Mouse (Mus musculus) CH12.LX (cell line): Measurements from ENCODE around the gene Fam107a. TPM values are rescaled to one million over a fixed set of nuclear protein-coding genes. Genes with fewer than 3 reads are reported as not detected.
A peak's percentile ranks its signal among the peaks of the same experiment; 100 is the strongest.
"Not testable (repeated sequence)": the region's sequence is repeated elsewhere in the genome, so short reads cannot be mapped to it uniquely, and the experiment has no call there.

Experiments
- DNase-seq: peaks from one replicate; pipeline ENCODE4 v3.0.0-alpha.2; 2013; ENCODE audit errors: extremely low read depth
- H3K27ac ChIP-seq: 2 replicates; pipeline ENCODE4 v1.5.1; 2012; ENCODE audit warnings: low read depth, mild to moderate bottlenecking, control low read depth, moderate library complexity; ENCODE audit not compliant: insufficient read depth
- H3K27me3 ChIP-seq: replicated peaks from 2 replicates; pipeline ENCODE3; 2012; ENCODE audit warnings: inconsistent platforms
- H3K36me3 ChIP-seq, 2 experiments: replicated peaks in 1 of 2; 2 replicates each; pipeline versions ENCODE3 to v1.6.1; 2012; ENCODE audit warnings: inconsistent platforms in 1 of 2, low read length in 1 of 2, mild to moderate bottlenecking in 1 of 2, mixed read lengths in 1 of 2, moderate library complexity in 1 of 2; ENCODE audit not compliant: control insufficient read depth in 1 of 2, insufficient read depth in 1 of 2
- H3K4me1 ChIP-seq, 2 experiments: 2 replicates each; pipeline ENCODE4 v1.6.1; 2012; ENCODE audit warnings: inconsistent platforms in 1 of 2, moderate library complexity in 1 of 2; ENCODE audit not compliant: insufficient read depth in 2 of 2, control insufficient read depth in 1 of 2
- H3K4me2 ChIP-seq: 2 replicates; pipeline ENCODE4 v1.6.1; 2012; ENCODE audit warnings: low read depth, mild to moderate bottlenecking, control low read depth; ENCODE audit not compliant: poor library complexity, insufficient read depth, severe bottlenecking
- H3K4me3 ChIP-seq, 3 experiments: fragments of 150-350 bp in 1 of 3; sonication (generic) in 1 of 3; replicated peaks in 1 of 3; 2 replicates each; pipeline versions ENCODE3 to v1.5.1; 2011 to 2012; ENCODE audit warnings: low read depth in 2 of 3, low read length in 2 of 3, mild to moderate bottlenecking in 2 of 3, moderate library complexity in 2 of 3, control low read depth in 1 of 3, improper control_type of control experiment in 1 of 3, inconsistent platforms in 1 of 3, mixed read lengths in 1 of 3; ENCODE audit not compliant: poor library complexity in 1 of 3
- H3K79me2 ChIP-seq: replicated peaks from 2 replicates; pipeline ENCODE4 v1.6.1; 2012; ENCODE audit warnings: mild to moderate bottlenecking, moderate library complexity; ENCODE audit not compliant: control insufficient read depth, poor library complexity, insufficient read depth, severe bottlenecking; ENCODE audit errors: extremely low read depth
- H3K9ac ChIP-seq: 2 replicates; pipeline ENCODE4 v1.6.1; 2012; ENCODE audit warnings: low read depth, mild to moderate bottlenecking, control low read depth, moderate library complexity; ENCODE audit not compliant: insufficient read depth
- H3K9me3 ChIP-seq: replicated peaks from 2 replicates; pipeline ENCODE3; 2012; ENCODE audit warnings: low read length, inconsistent platforms, mixed read lengths
- BHLHE40 ChIP-seq: IDR thresholded peaks from 2 replicates; pipeline ENCODE4 v1.6.1; 2011; ENCODE audit warnings: mild to moderate bottlenecking, low read depth, low read length, improper control_type of control experiment
- CHD1 ChIP-seq: IDR thresholded peaks from 2 replicates; pipeline ENCODE4 v1.6.1; 2012; ENCODE audit warnings: low read depth, low read length, improper control_type of control experiment, inconsistent platforms
- CTCF ChIP-seq, 2 experiments: IDR thresholded peaks in 1 of 2; conservative IDR thresholded peaks in 1 of 2; 2 replicates each; pipeline ENCODE4 v1.5.1; 2011 to 2012; ENCODE audit warnings: low read depth in 2 of 2, low read length in 2 of 2, improper control_type of control experiment in 1 of 2, inconsistent platforms in 1 of 2, mild to moderate bottlenecking in 1 of 2, moderate library complexity in 1 of 2
- E2F4 ChIP-seq: IDR thresholded peaks from 2 replicates; pipeline ENCODE4 v1.6.1; 2011; ENCODE audit warnings: low read depth, low read length, improper control_type of control experiment; ENCODE audit not compliant: insufficient replicate concordance
- ELF1 ChIP-seq: IDR thresholded peaks from 2 replicates; pipeline ENCODE4 v1.6.1; 2014; ENCODE audit warnings: low read depth, mild to moderate bottlenecking, inconsistent platforms, low read length, improper control_type of control experiment
- ETS1 ChIP-seq: conservative IDR thresholded peaks from 2 replicates; pipeline ENCODE4 v1.6.1; 2012; ENCODE audit warnings: low read depth, mild to moderate bottlenecking, inconsistent platforms, low read length, improper control_type of control experiment, moderate library complexity
- GABPA ChIP-seq: IDR thresholded peaks from 2 replicates; pipeline ENCODE4 v1.6.1; 2012; ENCODE audit warnings: low read depth, low read length, improper control_type of control experiment, inconsistent platforms; ENCODE audit not compliant: insufficient replicate concordance
- IRF4 ChIP-seq: IDR thresholded peaks from 2 replicates; pipeline ENCODE4 v1.6.1; 2014; ENCODE audit warnings: low read depth, mild to moderate bottlenecking, inconsistent platforms, low read length, improper control_type of control experiment
- JUN ChIP-seq: IDR thresholded peaks from 2 replicates; pipeline ENCODE4 v1.6.1; 2011; ENCODE audit warnings: low read depth, mild to moderate bottlenecking, low read length, improper control_type of control experiment, moderate library complexity; ENCODE audit not compliant: insufficient read depth
- JUND ChIP-seq: conservative IDR thresholded peaks from 2 replicates; pipeline ENCODE4 v1.6.1; 2011; ENCODE audit warnings: low read depth, low read length, improper control_type of control experiment
- KAT2A ChIP-seq: IDR thresholded peaks from 2 replicates; pipeline ENCODE4 v1.6.1; 2012; ENCODE audit warnings: low read length, improper control_type of control experiment, inconsistent platforms; ENCODE audit not compliant: insufficient replicate concordance
- MAZ ChIP-seq: IDR thresholded peaks from 2 replicates; pipeline ENCODE4 v1.6.1; 2012; ENCODE audit warnings: low read depth, mild to moderate bottlenecking, inconsistent platforms, low read length, improper control_type of control experiment, moderate library complexity
- MXI1 ChIP-seq: IDR thresholded peaks from 2 replicates; pipeline ENCODE4 v1.6.1; 2011; ENCODE audit warnings: mild to moderate bottlenecking, low read depth, low read length, improper control_type of control experiment
- MYC ChIP-seq: IDR thresholded peaks from 2 replicates; pipeline ENCODE4 v1.6.1; 2011; ENCODE audit warnings: low read depth, mild to moderate bottlenecking, improper control_type of control experiment, low read length
- NELFE ChIP-seq: IDR thresholded peaks from 2 replicates; pipeline ENCODE4 v1.6.1; 2011; ENCODE audit warnings: low read depth, low read length, improper control_type of control experiment
- NRF1 ChIP-seq: IDR thresholded peaks from 2 replicates; pipeline ENCODE4 v1.6.1; 2014; ENCODE audit warnings: low read depth, mild to moderate bottlenecking, inconsistent platforms, low read length, improper control_type of control experiment, moderate library complexity
- PAX5 ChIP-seq: IDR thresholded peaks from 2 replicates; pipeline ENCODE4 v1.6.1; 2012; ENCODE audit warnings: low read length, inconsistent platforms, mixed read lengths
- POLR2A ChIP-seq: IDR thresholded peaks from 2 replicates; pipeline ENCODE4 v1.6.1; 2011; ENCODE audit warnings: low read depth, mild to moderate bottlenecking, improper control_type of control experiment, low read length
- POLR2AphosphoS2 ChIP-seq: IDR thresholded peaks from 2 replicates; pipeline ENCODE4 v1.6.1; 2011; ENCODE audit warnings: low read depth, low read length, improper control_type of control experiment
- SIN3A ChIP-seq: IDR thresholded peaks from 2 replicates; pipeline ENCODE4 v1.6.1; 2012; ENCODE audit warnings: low read length, improper control_type of control experiment, inconsistent platforms
- SMC3 ChIP-seq: IDR thresholded peaks from 2 replicates; pipeline ENCODE4 v1.6.1; 2011; ENCODE audit warnings: low read depth, low read length, improper control_type of control experiment
- TCF12 ChIP-seq: IDR thresholded peaks from 2 replicates; pipeline ENCODE4 v1.6.1; 2014; ENCODE audit warnings: low read depth, mild to moderate bottlenecking, inconsistent platforms, low read length, improper control_type of control experiment
- USF1 ChIP-seq: IDR thresholded peaks from 2 replicates; pipeline ENCODE4 v1.6.1; 2014; ENCODE audit warnings: low read depth, mild to moderate bottlenecking, inconsistent platforms, low read length, improper control_type of control experiment
- USF2 ChIP-seq: conservative IDR thresholded peaks from 2 replicates; pipeline ENCODE4 v1.6.1; 2011; ENCODE audit warnings: low read depth, low read length, improper control_type of control experiment
- ZC3H11A ChIP-seq: IDR thresholded peaks from 2 replicates; pipeline ENCODE4 v1.6.1; 2012; ENCODE audit warnings: low read depth, mild to moderate bottlenecking, inconsistent platforms, low read length, improper control_type of control experiment
- ZMIZ1 ChIP-seq: IDR thresholded peaks from 2 replicates; pipeline ENCODE4 v1.6.1; 2012; ENCODE audit warnings: low read depth, mild to moderate bottlenecking, inconsistent platforms, low read length, improper control_type of control experiment
- ZNF384 ChIP-seq: IDR thresholded peaks from 2 replicates; pipeline ENCODE4 v1.6.1; 2012; ENCODE audit warnings: low read depth, low read length, improper control_type of control experiment, inconsistent platforms
- dilution Hi-C: fragments of 300-500 bp; cut with MboI; formaldehyde crosslinking; loops from 2 replicates; pipeline ENCODE4 v1.14.3; 2020; ENCODE audit warnings: low sequenced_read_pairs; ENCODE audit not compliant: extremely low pct_unique_long_range_greater_than_20kb, extremely low pct_ligation_motif_present
- in situ Hi-C: fragments of 300-500 bp; cut with MboI; formaldehyde crosslinking; loops from 3 replicates; pipeline ENCODE4 v1.14.3; 2019; ENCODE audit warnings: low sequenced_read_pairs, low pct_ligation_motif_present, low pct_unique_long_range_greater_than_20kb, mixed read lengths
- polyA plus RNA-seq: library from polyadenylated mRNA; unstranded; fragments of >175 nt; gene quantifications from 2 replicates; pipeline ENCODE4 v1.2.1, GENCODE M21; 2012; ENCODE audit warnings: low read depth; ENCODE audit not compliant: insufficient read length
- total RNA-seq, 2 experiments: library from RNA; depleted of rRNA; stranded (reverse); fragments of 300-350 nt in 1 of 2; fragments of >200 nt in 1 of 2; gene quantifications; 2 replicates each; pipeline ENCODE4 v1.2.3; 2012 to 2014

The Fam107a gene
- total and polyA plus RNA-seq, 3 experiments = not detected

- Histone ChIP-seq H3K79me2 (no peaks in the 10 kb centered on the region), H3K27ac (no peak overlapping the region), H3K4me1 (peaks cover 0 to 3% of the 10 kb centered on the region in 2 experiments; a peak in 1 of 4 replicates), H3K4me3 (no peak overlapping the region), H3K27me3 (peaks cover 3% of the 10 kb centered on the region), H3K4me2 (no peak overlapping the region), H3K9ac (no peak overlapping the region), H3K36me3 (no peaks in the 10 kb centered on the region), H3K9me3 (no peaks in the 10 kb centered on the region)
- TF ChIP-seq POLR2A (no peak), POLR2AphosphoS2 (no peak), ZC3H11A (no peak), USF1 (no peak), ZNF384 (no peak), E2F4 (no peak), GABPA (no peak), NRF1 (no peak), TCF12 (no peak), SMC3 (no peak), MXI1 (no peak), JUND (no peak), SIN3A (no peak), CHD1 (no peak), MYC (no peak)
- in situ Hi-C loops = no loop called here
- DNase-seq = no peak
- dilution Hi-C loops = no loop called here
These were observed 19.9 kb downstream of the Fam107a start for GRCm38 (mm10) chr14:8297889-8298293.

GRCm38 (mm10) chr14:8294257-8294656 lies 23.6 kb downstream of the Fam107a start:
- no peak overlapping the region for H3K27ac ChIP-seq
- H3K9me3 ChIP-seq = peaks cover 7% of the 10 kb centered on the region
- in situ Hi-C loops (no loop called here), dilution Hi-C loops (no loop called here)
- no peaks in the 10 kb centered on the region for H3K36me3 ChIP-seq
- H3K79me2 ChIP-seq = no peaks in the 10 kb centered on the region
- no peak for DNase-seq
- H3K4me3 ChIP-seq = no peak overlapping the region
- H3K4me2 ChIP-seq = no peak overlapping the region
- peaks cover 3% of the 10 kb centered on the region for H3K27me3 ChIP-seq
- no peaks in the 10 kb centered on the region for H3K4me1 ChIP-seq
- H3K9ac ChIP-seq = no peak overlapping the region
- TF ChIP-seq POLR2A = no peak
- TF ChIP-seq PAX5 = no peak
- no peak for TF ChIP-seq BHLHE40
- TF ChIP-seq ZC3H11A = no peak
- no peak for TF ChIP-seq KAT2A
- no peak for TF ChIP-seq SIN3A
- TF ChIP-seq POLR2AphosphoS2 = no peak
- TF ChIP-seq MAZ = no peak
- TF ChIP-seq ETS1 = no peak
- no peak for TF ChIP-seq NELFE
- TF ChIP-seq ELF1 = no peak
- TF ChIP-seq IRF4 = no peak
- TF ChIP-seq TCF12 = no peak
- no peak for TF ChIP-seq USF2
- TF ChIP-seq CTCF (conservative IDR thresholded peaks at IDR 0.05 in 1 of 2, IDR thresholded peaks at IDR 0.05 in 1 of 2; ENCODE audit: low read depth in 2 of 2, low read length in 2 of 2) = no peak
- TF ChIP-seq JUN = no peak
- no peak for TF ChIP-seq ZMIZ1

- H3K36me3 ChIP-seq, H3K9ac ChIP-seq, H3K4me2 ChIP-seq, H3K79me2 ChIP-seq, H3K27ac ChIP-seq, dilution Hi-C loops, H3K9me3 ChIP-seq, in situ Hi-C loops, H3K4me1 ChIP-seq, H3K27me3 ChIP-seq, H3K4me3 ChIP-seq: not testable (repeated sequence)
- peak; percentile 30 for DNase-seq
These were observed 31.2 kb downstream of the Fam107a start for GRCm38 (mm10) chr14:8286595-8286994.
